In genomic region chr4:141604493-141604892, GRCm38 (mm10) we compare ENCODE assay signal across 12 mouse cellular contexts. TPM values are rescaled to one million over a fixed set of nuclear protein-coding genes. Genes with fewer than 3 reads are reported as not detected.
DNase-seq lines count a peak whose midpoint lies in the region; ATAC-seq lines count a peak whose summit lies in the region.
"Had no signal": no experiment of that assay in that cellular context is flagged by ENCODE, and none has a peak within 500 bp of the region (broad histone marks: within the 10 kb centered on the region; RNA-seq: fewer than 3 reads in every experiment).

No protein-coding gene starts in this region.

- H3K36me3 ChIP-seq in limb, embryonic 13.5 days, result no peaks in the 10 kb centered on the region
- no peaks in the 10 kb centered on the region for H3K36me3 ChIP-seq in limb, embryonic 10.5 days
- no peaks in the 10 kb centered on the region for H3K36me3 ChIP-seq in embryonic facial prominence, embryonic 15.5 days
- H3K36me3 ChIP-seq in kidney, embryonic 14.5 days (ENCODE audit: control insufficient read depth, insufficient read depth, low read length), result no peaks in the 10 kb centered on the region
- peaks cover 18% of the 10 kb centered on the region; the same call in 1 of the 2 replicates for H3K36me3 ChIP-seq in macrophage (ENCODE audit: inconsistent target)
- no peaks in the 10 kb centered on the region for H3K36me3 ChIP-seq in midbrain, embryonic 16.5 days (ENCODE audit: control insufficient read depth, insufficient read depth, low read length)
- H3K36me3 ChIP-seq: hindbrain, embryonic 13.5 days had no signal

- H3K79me2 ChIP-seq in macrophage (ENCODE audit: inconsistent target), result peaks cover 61% of the 10 kb centered on the region

- H3K4me2 ChIP-seq in limb, embryonic 13.5 days (replicated peaks), result no peak overlapping the region
- H3K4me2 ChIP-seq in embryonic facial prominence, embryonic 15.5 days (replicated peaks), result no peak overlapping the region
- H3K4me2 ChIP-seq in kidney, embryonic 14.5 days (replicated peaks; ENCODE audit: low read depth, low read length), result no peak overlapping the region
- no peak overlapping the region for H3K4me2 ChIP-seq in midbrain, embryonic 16.5 days (ENCODE audit: low read length)
- H3K4me2 ChIP-seq: hindbrain, embryonic 13.5 days; liver, embryonic 11.5 days had no signal

- WGBS in limb, embryonic 13.5 days, result 53% methylated on average over 8 of the region's 8 CpGs
- WGBS in limb, embryonic 10.5 days, result 88% methylated on average over 8 of the region's 8 CpGs
- 43% methylated on average over 8 of the region's 8 CpGs for WGBS in embryonic facial prominence, embryonic 15.5 days
- 43% methylated on average over 8 of the region's 8 CpGs for WGBS in kidney, embryonic 14.5 days
- WGBS in macrophage (ENCODE audit: missing documents), result 88% methylated on average over 8 of the region's 8 CpGs
- 65% methylated on average over 8 of the region's 8 CpGs for WGBS in midbrain, embryonic 16.5 days

- no peak overlapping the region for H3K4me3 ChIP-seq in limb, embryonic 13.5 days
- no peak overlapping the region for H3K4me3 ChIP-seq in limb, embryonic 10.5 days
- no peak overlapping the region for H3K4me3 ChIP-seq in embryonic facial prominence, embryonic 15.5 days (replicated peaks)
- H3K4me3 ChIP-seq in kidney, embryonic 14.5 days (ENCODE audit: low read length), result no peak overlapping the region
- peak overlapping the region; percentile 83 for H3K4me3 ChIP-seq in macrophage (ENCODE audit: inconsistent target)
- H3K4me3 ChIP-seq in midbrain, embryonic 16.5 days (ENCODE audit: low read depth, low read length), result no peak overlapping the region
- H3K4me3 ChIP-seq: hindbrain, embryonic 13.5 days had no signal

- 0 out of 2 replicates have a peak, but pooled peaks cover 6% of the 10 kb centered on the region for H3K9me3 ChIP-seq in limb, embryonic 13.5 days
- H3K9me3 ChIP-seq in limb, embryonic 10.5 days (replicated peaks), result no peaks in the 10 kb centered on the region
- H3K9me3 ChIP-seq in embryonic facial prominence, embryonic 15.5 days (replicated peaks), result no peaks in the 10 kb centered on the region
- H3K9me3 ChIP-seq in kidney, embryonic 14.5 days (ENCODE audit: control insufficient read depth, low read length), result no peaks in the 10 kb centered on the region; the same call in 1 of the 2 replicates
- no peaks in the 10 kb centered on the region for H3K9me3 ChIP-seq in midbrain, embryonic 16.5 days (replicated peaks; ENCODE audit: control insufficient read depth, low read length, poor library complexity, severe bottlenecking)
- H3K9me3 ChIP-seq: hindbrain, embryonic 13.5 days had no signal

- ATAC-seq in limb, embryonic 13.5 days (ENCODE audit: low FRiP score, low read depth), result no peak
- ATAC-seq in embryonic facial prominence, embryonic 15.5 days (ENCODE audit: insufficient number of reproducible peaks, low FRiP score, low TSS enrichment, low read depth), result no peak
- no peak for ATAC-seq in kidney, embryonic 14.5 days (ENCODE audit: low FRiP score, low TSS enrichment)
- ATAC-seq in midbrain, embryonic 16.5 days, result no peak

- H3K27me3 ChIP-seq in limb, embryonic 13.5 days, result no peaks in the 10 kb centered on the region
- no peaks in the 10 kb centered on the region for H3K27me3 ChIP-seq in limb, embryonic 10.5 days (ENCODE audit: low read depth, poor library complexity, severe bottlenecking)
- H3K27me3 ChIP-seq in embryonic facial prominence, embryonic 15.5 days, result no peaks in the 10 kb centered on the region
- H3K27me3 ChIP-seq in kidney, embryonic 14.5 days (ENCODE audit: control insufficient read depth, insufficient read depth, low read length), result no peaks in the 10 kb centered on the region
- no peaks in the 10 kb centered on the region for H3K27me3 ChIP-seq in midbrain, embryonic 16.5 days (ENCODE audit: control insufficient read depth, insufficient read depth, low read depth, low read length)
- H3K27me3 ChIP-seq: CH12.LX had no signal

- peak overlapping the region; percentile 22; the same call in 1 of the 2 replicates for H3K27ac ChIP-seq in limb, embryonic 13.5 days
- H3K27ac ChIP-seq in limb, embryonic 10.5 days, result no peak overlapping the region
- H3K27ac ChIP-seq in embryonic facial prominence, embryonic 15.5 days (replicated peaks), result 0 out of 2 replicates have a peak overlapping the region, but pooled peaks have one; percentile 23
- peak overlapping the region; percentile 12; the same call in 1 of the 2 replicates for H3K27ac ChIP-seq in kidney, embryonic 14.5 days (ENCODE audit: low read depth, low read length)
- peak overlapping the region; percentile 99 for H3K27ac ChIP-seq in macrophage
- H3K27ac ChIP-seq in midbrain, embryonic 16.5 days (ENCODE audit: low read length), result no peak overlapping the region
- H3K27ac ChIP-seq: hindbrain, embryonic 13.5 days had no signal

- peaks cover 18% of the 10 kb centered on the region for H3K4me1 ChIP-seq in limb, embryonic 13.5 days
- peaks cover 28% of the 10 kb centered on the region for H3K4me1 ChIP-seq in limb, embryonic 10.5 days
- H3K4me1 ChIP-seq in embryonic facial prominence, embryonic 15.5 days, result peaks cover 30% of the 10 kb centered on the region
- peaks cover 21% of the 10 kb centered on the region; the same call in 1 of the 2 replicates for H3K4me1 ChIP-seq in kidney, embryonic 14.5 days (ENCODE audit: control insufficient read depth, insufficient read depth, low read length)
- no peaks in the 10 kb centered on the region; the same call in 1 of the 2 replicates for H3K4me1 ChIP-seq in midbrain, embryonic 16.5 days (ENCODE audit: control insufficient read depth, insufficient read depth, low read length)

- H3K9ac ChIP-seq in limb, embryonic 13.5 days, result peak overlapping the region; percentile 14; the same call in 1 of the 2 replicates
- H3K9ac ChIP-seq in embryonic facial prominence, embryonic 15.5 days, result no peak overlapping the region
- H3K9ac ChIP-seq in kidney, embryonic 14.5 days (ENCODE audit: low read depth, low read length), result no peak overlapping the region
- no peak overlapping the region for H3K9ac ChIP-seq in midbrain, embryonic 16.5 days (ENCODE audit: low read depth, low read length)
- H3K9ac ChIP-seq: hindbrain, embryonic 13.5 days had no signal

- no peak for DNase-seq in limb, embryonic 10.5 days (ENCODE audit: low spot score)
- no peak for DNase-seq in spleen, adult 18-20 months
- DNase-seq in frontal cortex, postnatal 36 days (ENCODE audit: low spot score in 2 of 2), result no peak

RNA-seq across cellular contexts. Expression of gene Fblim1, which starts 1.4 kb away (rescaled TPM):
- polyA plus RNA-seq in limb, embryonic 13.5 days (2015; fragmentation: Nextera tagmentation; extraction: Ambion mirVana), result 62.4 and 67.7 TPM in 2 replicates
- polyA plus RNA-seq in limb, embryonic 10.5 days (2016; fragmentation: Nextera tagmentation; extraction: Ambion mirVana), result 58.6 and 77.7 TPM in 2 replicates
- polyA plus RNA-seq in embryonic facial prominence, embryonic 15.5 days (2015; fragmentation: Nextera tagmentation; extraction: Ambion mirVana), result 30.8 and 32.3 TPM in 2 replicates
- 49.4 and 71.3 TPM in 2 replicates for polyA plus RNA-seq in kidney, embryonic 14.5 days (2014; fragmentation: Nextera tagmentation; extraction: Ambion mirVana)
- total RNA-seq in macrophage (2018; cell fraction: chromatin; rRNA removed), result 100 to 1,000 TPM in 9 of 26 experiments, 10 to 100 TPM in 16, 1 to 10 TPM in 1; 9.8 to 227 (median 60.4) TPM
- 100 to 1,000 TPM in 25 of 26 experiments, 10 to 100 TPM in 1; 90.3 to 218 (median 142) TPM for total RNA-seq in macrophage (2018; cell fraction: cytosol; rRNA removed)
- 100 to 1,000 TPM in 10 of 26 experiments, 10 to 100 TPM in 16; 20.4 to 193 (median 83.3) TPM for total RNA-seq in macrophage (2018; cell fraction: nucleus; rRNA removed)
- 107 to 177 TPM (median 134 TPM) in 3 replicates for polyA plus RNA-seq in macrophage (2018)
- 35.6 and 37.8 TPM in 2 replicates for polyA plus RNA-seq in midbrain, embryonic 16.5 days (2015; fragmentation: Nextera tagmentation; extraction: Ambion mirVana)

RNA-seq across cellular contexts. Expression of gene Tmem82, which starts 13.9 kb away (rescaled TPM):
- 0.38 and 0.66 TPM in 2 replicates for polyA plus RNA-seq in limb, embryonic 13.5 days (2015; fragmentation: Nextera tagmentation; extraction: Ambion mirVana)
- polyA plus RNA-seq in limb, embryonic 10.5 days (2016; fragmentation: Nextera tagmentation; extraction: Ambion mirVana), result 1.1 and 1.6 TPM in 2 replicates
- polyA plus RNA-seq in embryonic facial prominence, embryonic 15.5 days (2015; fragmentation: Nextera tagmentation; extraction: Ambion mirVana), result 0.48 and 0.62 TPM in 2 replicates
- 0.86 and 1.2 TPM in 2 replicates for polyA plus RNA-seq in kidney, embryonic 14.5 days (2014; fragmentation: Nextera tagmentation; extraction: Ambion mirVana)
- 10 to 100 TPM in 9 of 26 experiments, 1 to 10 TPM in 17; 1.6 to 19.7 (median 6.3) TPM for total RNA-seq in macrophage (2018; cell fraction: chromatin; rRNA removed)
- 1 to 10 TPM; 1.1 to 4.7 (median 1.9) TPM for total RNA-seq in macrophage (2018; cell fraction: cytosol; rRNA removed)
- total RNA-seq in macrophage (2018; cell fraction: nucleus; rRNA removed), result 10 to 100 TPM in 10 of 26 experiments, 1 to 10 TPM in 16; 1.8 to 21.2 (median 6.3) TPM
- polyA plus RNA-seq in macrophage (2018), result 1.3 to 4.5 TPM (median 2.7 TPM) in 3 replicates
- polyA plus RNA-seq in midbrain, embryonic 16.5 days (2015; fragmentation: Nextera tagmentation; extraction: Ambion mirVana), result 0.14 and 0.43 TPM in 2 replicates

RNA-seq across cellular contexts. Expression of gene Slc25a34, which starts 19.1 kb away (rescaled TPM):
- polyA plus RNA-seq in limb, embryonic 13.5 days (2015; fragmentation: Nextera tagmentation; extraction: Ambion mirVana), result not detected in 2 replicates
- 0.05 TPM in 1 of 2 replicates, not detected in the other for polyA plus RNA-seq in limb, embryonic 10.5 days (2016; fragmentation: Nextera tagmentation; extraction: Ambion mirVana)
- polyA plus RNA-seq in embryonic facial prominence, embryonic 15.5 days (2015; fragmentation: Nextera tagmentation; extraction: Ambion mirVana), result 0.05 TPM in 1 of 2 replicates, not detected in the other
- polyA plus RNA-seq in kidney, embryonic 14.5 days (2014; fragmentation: Nextera tagmentation; extraction: Ambion mirVana), result 0.07 TPM in 1 of 2 replicates, not detected in the other
- 1 to 10 TPM in 12 of 26 experiments, under 1 TPM in 10, not detected in 4; 0.26 to 3.6 (median 1.0) TPM for total RNA-seq in macrophage (2018; cell fraction: chromatin; rRNA removed)
- under 1 TPM in 9 of 26 experiments, not detected in 17; 0.05 to 0.18 (median 0.07) TPM for total RNA-seq in macrophage (2018; cell fraction: cytosol; rRNA removed)
- total RNA-seq in macrophage (2018; cell fraction: nucleus; rRNA removed), result 1 to 10 TPM in 8 of 26 experiments, under 1 TPM in 17, not detected in 1; 0.17 to 3.0 (median 0.60) TPM
- polyA plus RNA-seq in macrophage (2018), result 0.09 to 0.17 TPM in 2 of 3 replicates, not detected in the other
- polyA plus RNA-seq in midbrain, embryonic 16.5 days (2015; fragmentation: Nextera tagmentation; extraction: Ambion mirVana), result 0.27 and 0.45 TPM in 2 replicates
- polyA plus RNA-seq: embryonic facial prominence, embryonic 11.5 days; liver, embryonic 11.5 days had no signal

Comparison
In these comparisons a context has a peak if more than half of its experiments do, and no peak if none do; other contexts are left out.
1. H3K27ac ChIP-seq: peak in limb, embryonic 13.5 days (single experiment), embryonic facial prominence, embryonic 15.5 days (single experiment), kidney, embryonic 14.5 days (single experiment) and macrophage (single experiment); none in limb, embryonic 10.5 days (single experiment) and midbrain, embryonic 16.5 days (single experiment).